Mouse (Mus musculus): ENCODE results near the gene Cad.

GRCm38 (mm10) chr5:31080059-31080794, 25.6 kb downstream of the Cad start:
- TF ChIP-seq CTCF (conservative IDR thresholded peaks at IDR 0.05; ENCODE audit: insufficient read depth, insufficient read length, low read depth, low read length), result no peak
- TF ChIP-seq POLR2A (IDR thresholded peaks at IDR 0.05; ENCODE audit: low read depth, low read length), result no peak
